Mouse (Mus musculus) C2C12 (cell line): ENCODE results near the gene Olfr228.

ENCODE experiments used
- CTCF ChIP-seq: IDR thresholded peaks from one replicate; pipeline ENCODE4 v1.5.1; 2011; ENCODE audit not compliant: control insufficient read depth, insufficient read depth, insufficient read length
- FOSL1 ChIP-seq: IDR thresholded peaks from one replicate; pipeline ENCODE4 v1.8.0; 2011; ENCODE audit warnings: mild to moderate bottlenecking, low read length; ENCODE audit not compliant: poor library complexity, insufficient read depth, severe bottlenecking
- MAX ChIP-seq: IDR thresholded peaks from one replicate; pipeline ENCODE4 v1.6.1; 2011; ENCODE audit warnings: mild to moderate bottlenecking, control low read depth
- MYOD1 ChIP-seq: IDR thresholded peaks from one replicate; pipeline ENCODE4 v1.6.1; 2011; ENCODE audit warnings: low read depth; ENCODE audit not compliant: control insufficient read depth, insufficient read length
- USF1 ChIP-seq: IDR thresholded peaks from one replicate; pipeline ENCODE4 v1.6.1; 2011; ENCODE audit warnings: low read depth, mild to moderate bottlenecking, control low read depth, moderate library complexity

- TF ChIP-seq MYOD1 = no peak
- TF ChIP-seq CTCF = no peak
- TF ChIP-seq USF1 = no peak
- no peak for TF ChIP-seq FOSL1
- TF ChIP-seq MAX = no peak
These were observed 22.6 kb downstream of the Olfr228 start for GRCm38 (mm10) chr2:86464442-86465109.
